Mouse (Mus musculus) MEL (cell line): ENCODE measurements around the gene Prss46. TPM values are rescaled to one million over a fixed set of nuclear protein-coding genes. Genes with fewer than 3 reads are reported as not detected.
A peak's percentile ranks its signal among the peaks of the same experiment; 100 is the strongest.

Experiments
- DNase-seq: peaks from one replicate; pipeline ENCODE4 v3.0.0; 2011; ENCODE audit warnings: low read depth, low spot score
- H3K27ac ChIP-seq: 2 replicates; pipeline ENCODE4 v1.5.1; 2012; ENCODE audit warnings: low read depth, mild to moderate bottlenecking, control low read depth, low read length, moderate library complexity; ENCODE audit not compliant: control insufficient read depth
- H3K27me3 ChIP-seq, 2 experiments: fragments of 150-350 bp in 1 of 2; sonication (generic) in 1 of 2; 2 replicates each; pipeline ENCODE4 v1.6.1; 2012; ENCODE audit warnings: low read length in 2 of 2, mild to moderate bottlenecking in 2 of 2, improper control_type of control experiment in 1 of 2, moderate library complexity in 1 of 2; ENCODE audit not compliant: insufficient read depth in 2 of 2, control insufficient read depth in 1 of 2
- H3K36me3 ChIP-seq, 2 experiments: 2 replicates each; pipeline ENCODE4 v1.6.1; 2012 to 2014; ENCODE audit warnings: low read length in 2 of 2, improper control_type of control experiment in 1 of 2, inconsistent platforms in 1 of 2, mild to moderate bottlenecking in 1 of 2; ENCODE audit not compliant: insufficient read depth in 2 of 2, control insufficient read depth in 1 of 2
- H3K4me1 ChIP-seq, 2 experiments: fragments of 150-350 bp in 1 of 2; sonication (generic) in 1 of 2; 2 replicates each; pipeline ENCODE4 v1.6.1; 2012; ENCODE audit warnings: low read length in 2 of 2, improper control_type of control experiment in 1 of 2, mild to moderate bottlenecking in 1 of 2; ENCODE audit not compliant: insufficient read depth in 2 of 2, control insufficient read depth in 1 of 2
- H3K4me3 ChIP-seq, 2 experiments: fragments of 150-350 bp in 1 of 2; sonication (generic) in 1 of 2; 2 replicates each; pipeline ENCODE4 v1.5.1; 2012; ENCODE audit warnings: low read depth in 2 of 2, low read length in 2 of 2, mild to moderate bottlenecking in 2 of 2, moderate library complexity in 2 of 2, control low read depth in 1 of 2, improper control_type of control experiment in 1 of 2; ENCODE audit not compliant: control insufficient read depth in 1 of 2, insufficient read depth in 1 of 2
- H3K79me2 ChIP-seq: 2 replicates; pipeline ENCODE4 v1.6.1; 2012; ENCODE audit warnings: mild to moderate bottlenecking, low read length, moderate library complexity; ENCODE audit not compliant: control insufficient read depth, poor library complexity, insufficient read depth
- H3K9ac ChIP-seq: 2 replicates; pipeline ENCODE4 v1.6.1; 2012; ENCODE audit warnings: low read depth, mild to moderate bottlenecking, control low read depth, low read length, moderate library complexity; ENCODE audit not compliant: control insufficient read depth, poor library complexity, severe bottlenecking
- H3K9me3 ChIP-seq: fragments of 150-350 bp; sonication (generic); replicated peaks from 2 replicates; pipeline ENCODE4 v1.6.1; 2012; ENCODE audit warnings: mild to moderate bottlenecking, low read length, improper control_type of control experiment, moderate library complexity; ENCODE audit not compliant: insufficient read depth
- CTCF ChIP-seq, 3 experiments: IDR thresholded peaks in 2 of 3; conservative IDR thresholded peaks in 1 of 3; 2 replicates each; pipeline ENCODE4 v1.5.1; 2011 to 2012; ENCODE audit warnings: low read length in 3 of 3, low read depth in 2 of 3, mild to moderate bottlenecking in 2 of 3, improper control_type of control experiment in 1 of 3, inconsistent platforms in 1 of 3, mixed read lengths in 1 of 3, moderate library complexity in 1 of 3; ENCODE audit not compliant: control insufficient read depth in 1 of 3, insufficient read depth in 1 of 3, poor library complexity in 1 of 3, severe bottlenecking in 1 of 3
- E2F4 ChIP-seq: IDR thresholded peaks from 2 replicates; pipeline ENCODE4 v1.6.1; 2011; ENCODE audit warnings: low read depth, low read length, improper control_type of control experiment, borderline replicate concordance
- HCFC1 ChIP-seq: IDR thresholded peaks from 2 replicates; pipeline ENCODE4 v1.6.1; 2012; ENCODE audit warnings: low read depth, mild to moderate bottlenecking, inconsistent platforms, low read length, improper control_type of control experiment, moderate library complexity
- JUND ChIP-seq: IDR thresholded peaks from 2 replicates; pipeline ENCODE4 v1.6.1; 2011; ENCODE audit warnings: low read depth, mild to moderate bottlenecking, improper control_type of control experiment, low read length
- KAT2A ChIP-seq: conservative IDR thresholded peaks from 2 replicates; pipeline ENCODE4 v1.6.1; 2012; ENCODE audit warnings: low read depth, low read length, improper control_type of control experiment, inconsistent platforms
- MXI1 ChIP-seq: IDR thresholded peaks from 2 replicates; pipeline ENCODE4 v1.6.1; 2011; ENCODE audit warnings: mild to moderate bottlenecking, low read depth, low read length, improper control_type of control experiment
- MYB ChIP-seq: IDR thresholded peaks from 2 replicates; pipeline ENCODE4 v1.6.1; 2011; ENCODE audit warnings: mild to moderate bottlenecking, low read depth, low read length, improper control_type of control experiment
- NRF1 ChIP-seq: IDR thresholded peaks from 2 replicates; pipeline ENCODE4 v1.6.1; 2014; ENCODE audit warnings: low read depth, mild to moderate bottlenecking, inconsistent platforms, low read length, improper control_type of control experiment, moderate library complexity; ENCODE audit not compliant: poor library complexity, insufficient read depth, severe bottlenecking
- POLR2A ChIP-seq, 2 experiments: IDR thresholded peaks; 2 replicates each; pipeline ENCODE4 v1.6.1; 2011 to 2012; ENCODE audit warnings: low read length in 2 of 2, mild to moderate bottlenecking in 2 of 2, control low read depth in 1 of 2, improper control_type of control experiment in 1 of 2, low read depth in 1 of 2, moderate library complexity in 1 of 2; ENCODE audit not compliant: control insufficient read depth in 1 of 2, insufficient read depth in 1 of 2, poor library complexity in 1 of 2
- POLR2AphosphoS5 ChIP-seq: IDR thresholded peaks from 2 replicates; pipeline ENCODE4 v1.6.1; 2012; ENCODE audit warnings: low read depth, borderline replicate concordance, mild to moderate bottlenecking, inconsistent platforms, low read length, moderate library complexity, mixed read lengths
- RAD21 ChIP-seq: IDR thresholded peaks from 2 replicates; pipeline ENCODE4 v1.6.1; 2011; ENCODE audit warnings: mild to moderate bottlenecking, low read depth, low read length, improper control_type of control experiment
- RCOR1 ChIP-seq: IDR thresholded peaks from 2 replicates; pipeline ENCODE4 v1.6.1; 2012; ENCODE audit warnings: low read depth, mild to moderate bottlenecking, inconsistent platforms, low read length, improper control_type of control experiment
- TAL1 ChIP-seq: IDR thresholded peaks from 2 replicates; pipeline ENCODE4 v1.6.1; 2012; ENCODE audit warnings: mild to moderate bottlenecking, inconsistent platforms, low read length, moderate library complexity, mixed read lengths
- TCF12 ChIP-seq: IDR thresholded peaks from 2 replicates; pipeline ENCODE4 v1.6.1; 2014; ENCODE audit warnings: low read depth, mild to moderate bottlenecking, inconsistent platforms, low read length, improper control_type of control experiment, moderate library complexity
- USF2 ChIP-seq, 2 experiments: IDR thresholded peaks; 2 replicates each; pipeline ENCODE4 v1.6.1; 2011 to 2012; ENCODE audit warnings: improper control_type of control experiment in 2 of 2, low read length in 2 of 2, borderline replicate concordance in 1 of 2, inconsistent platforms in 1 of 2, low read depth in 1 of 2, mild to moderate bottlenecking in 1 of 2; ENCODE audit not compliant: insufficient read depth in 1 of 2
- ZC3H11A ChIP-seq: IDR thresholded peaks from 2 replicates; pipeline ENCODE4 v1.6.1; 2012; ENCODE audit warnings: low read depth, mild to moderate bottlenecking, inconsistent platforms, low read length, improper control_type of control experiment
- ZKSCAN1 ChIP-seq: IDR thresholded peaks from 2 replicates; pipeline ENCODE4 v1.6.1; 2012; ENCODE audit warnings: low read depth, mild to moderate bottlenecking, inconsistent platforms, low read length, improper control_type of control experiment, moderate library complexity
- ZMIZ1 ChIP-seq: IDR thresholded peaks from 2 replicates; pipeline ENCODE4 v1.6.1; 2012; ENCODE audit warnings: low read depth, mild to moderate bottlenecking, inconsistent platforms, low read length, improper control_type of control experiment, moderate library complexity
- polyA plus RNA-seq, 2 experiments: library from polyadenylated mRNA; stranded (reverse) in 1 of 2; unstranded in 1 of 2; fragments of >175 nt in 1 of 2; fragments of >200 nt in 1 of 2; gene quantifications; 2 replicates each; pipeline versions ENCODE4 v1.2.1 to v1.2.4; 2012; ENCODE audit warnings: low replicate concordance in 2 of 2, low read depth in 1 of 2; ENCODE audit not compliant: insufficient read length in 2 of 2, insufficient read depth in 1 of 2, missing spikeins in 1 of 2
- total RNA-seq: library from RNA; depleted of rRNA; stranded (reverse); fragments of 300-350 nt; gene quantifications from 2 replicates; pipeline ENCODE4 v1.2.3, GENCODE M21; 2012

The Prss46 gene
- total and polyA plus RNA-seq, 3 experiments = not detected

DNA sequence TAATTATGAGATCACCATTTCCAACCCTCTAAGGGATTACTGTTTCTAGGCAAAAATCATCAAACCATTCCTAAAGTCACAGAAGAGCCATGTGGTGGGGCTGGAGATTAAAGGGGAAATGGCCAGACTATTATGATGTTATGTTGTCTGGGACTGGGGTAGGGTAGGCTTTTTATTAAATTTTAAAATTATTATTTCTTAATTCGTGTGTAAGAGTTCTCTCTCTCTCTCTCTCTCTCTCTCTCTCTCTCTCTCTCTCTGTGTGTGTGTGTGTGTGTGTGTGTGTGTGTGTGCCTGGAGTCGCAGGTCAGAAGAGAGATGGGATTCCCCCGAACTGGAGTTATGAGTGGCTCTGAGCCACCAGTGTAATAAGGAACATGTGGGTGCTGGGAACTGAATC is 17.9 kb upstream of the Prss46 start, which contains the start of gene Prss43:
Prss43 (plus strand) TSS at position 301 of the 400 bp plus-strand sequence.
- H3K9me3 ChIP-seq = no peaks in the 10 kb centered on the region
- H3K4me3 ChIP-seq = no peak within 1 kb of the TSS
- H3K4me1 ChIP-seq = no peaks in the 10 kb centered on the region
- peaks cover 0 to 1% of the 10 kb centered on the region in 2 experiments; a peak in 2 of 4 replicates for H3K27me3 ChIP-seq
- no peak within 1 kb of the TSS for H3K27ac ChIP-seq
- no peaks in the 10 kb centered on the region for H3K79me2 ChIP-seq
- H3K36me3 ChIP-seq = no peaks in the 10 kb centered on the region
- no peak for DNase-seq
- TF ChIP-seq TCF12 = no peak
- TF ChIP-seq MXI1 = no peak
- no peak for TF ChIP-seq E2F4
- no peak for TF ChIP-seq RAD21
- no peak for TF ChIP-seq JUND
- no peak for TF ChIP-seq NRF1
- TF ChIP-seq POLR2A (IDR thresholded peaks at IDR 0.05; ENCODE audit: control insufficient read depth in 1 of 2, insufficient read depth in 1 of 2, low read depth in 1 of 2, low read length in 2 of 2, poor library complexity in 1 of 2) = no peak
- TF ChIP-seq HCFC1 = no peak
- no peak for TF ChIP-seq CTCF (IDR thresholded peaks at IDR 0.05 in 2 of 3, conservative IDR thresholded peaks at IDR 0.05 in 1 of 3; ENCODE audit: control insufficient read depth in 1 of 3, insufficient read depth in 1 of 3, low read depth in 2 of 3, low read length in 3 of 3, poor library complexity in 1 of 3, severe bottlenecking in 1 of 3)
- TF ChIP-seq MYB = no peak
- TF ChIP-seq ZMIZ1 = no peak
- no peak for TF ChIP-seq RCOR1
- H3K9ac ChIP-seq = no peak within 1 kb of the TSS

- no peak overlapping the region for H3K4me3 ChIP-seq
- H3K4me1 ChIP-seq = no peaks in the 10 kb centered on the region
- H3K9me3 ChIP-seq = no peaks in the 10 kb centered on the region
- no peak overlapping the region for H3K9ac ChIP-seq
- no peaks in the 10 kb centered on the region for H3K36me3 ChIP-seq
- no peaks in the 10 kb centered on the region for H3K27me3 ChIP-seq
- peak; percentile 23 for DNase-seq
- no peaks in the 10 kb centered on the region for H3K79me2 ChIP-seq
- TF ChIP-seq ZKSCAN1 (no peak), POLR2AphosphoS5 (no peak), NRF1 (no peak), JUND (no peak), TAL1 (no peak), KAT2A (no peak), ZC3H11A (no peak), USF2 (IDR thresholded peaks at IDR 0.05; ENCODE audit: borderline replicate concordance in 1 of 2, insufficient read depth in 1 of 2, low read depth in 1 of 2, low read length in 2 of 2) (no peak)
- no peak overlapping the region for H3K27ac ChIP-seq
Measured at GRCm38 (mm10) chr9:110833021-110833420, 11.3 kb upstream of the Prss46 start.
